In the genomic region with DNA sequence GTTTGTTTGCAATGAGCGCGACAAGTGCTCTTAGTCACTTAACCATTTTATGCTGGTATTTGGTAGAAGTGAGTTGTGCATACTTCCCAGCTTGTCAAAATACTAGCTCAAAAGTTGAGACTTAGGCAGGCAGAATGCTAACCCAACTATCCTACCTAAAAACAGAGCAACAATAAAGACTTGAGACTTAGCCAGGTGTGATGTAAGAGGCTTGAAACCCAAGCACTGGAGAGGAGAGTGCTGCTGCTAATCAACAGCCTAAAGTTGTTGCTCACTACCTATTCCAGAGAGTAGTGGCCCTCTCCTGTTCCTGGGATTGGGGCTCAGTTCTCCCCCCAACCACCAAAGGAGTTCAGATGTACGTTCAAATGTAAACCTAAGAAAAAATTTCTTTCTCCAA, we compare ENCODE assay signal across 20 mouse cellular contexts. TPM values are rescaled to one million over a fixed set of nuclear protein-coding genes. Genes with fewer than 3 reads are reported as not detected.
DNase-seq lines count a peak whose midpoint lies in the region; ATAC-seq and TF ChIP-seq lines count a peak whose summit lies in the region.
"Had no signal": no experiment of that assay in that cellular context is flagged by ENCODE, and none has a peak within 500 bp of the region (broad histone marks: within the 10 kb centered on the region; RNA-seq: fewer than 3 reads in every experiment).

No protein-coding gene starts in this region.

- no peak for TF ChIP-seq POLR2A in cerebellum, adult 2 months (IDR thresholded peaks at IDR 0.05; ENCODE audit: borderline replicate concordance, insufficient read depth, low read length)

- no peak for TF ChIP-seq EP300 in lung, postnatal 0 days (IDR thresholded peaks at IDR 0.05)

- no peak overlapping the region for H3K4me2 ChIP-seq in lung, postnatal 0 days (replicated peaks; ENCODE audit: low read depth, low read length)
- no peak overlapping the region for H3K4me2 ChIP-seq in hindbrain, embryonic 14.5 days (replicated peaks)
- H3K4me2 ChIP-seq: embryonic facial prominence, embryonic 12.5 days; forebrain, embryonic 13.5 days; forebrain, embryonic 15.5 days had no signal

- H3K4me3 ChIP-seq in cerebellum, adult 2 months (replicated peaks; ENCODE audit: insufficient read depth, low read depth, low read length): no peak overlapping the region
- H3K4me3 ChIP-seq in lung, postnatal 0 days (ENCODE audit: low read depth, low read length): no peak overlapping the region
- H3K4me3 ChIP-seq in hindbrain, embryonic 14.5 days (replicated peaks; ENCODE audit: low read length): no peak overlapping the region
- H3K4me3 ChIP-seq: embryonic facial prominence, embryonic 12.5 days; forebrain, embryonic 13.5 days; forebrain, embryonic 15.5 days had no signal

- H3K27me3 ChIP-seq in cerebellum, adult 2 months (ENCODE audit: control insufficient read depth, insufficient read depth, low read length): no peaks in the 10 kb centered on the region
- H3K27me3 ChIP-seq in lung, postnatal 0 days (replicated peaks; ENCODE audit: insufficient read depth, low read length): no peaks in the 10 kb centered on the region
- H3K27me3 ChIP-seq in hindbrain, embryonic 14.5 days (ENCODE audit: control insufficient read depth, insufficient read depth, low read length): no peaks in the 10 kb centered on the region
- H3K27me3 ChIP-seq: embryonic facial prominence, embryonic 12.5 days; forebrain, embryonic 13.5 days; forebrain, embryonic 15.5 days had no signal

- H3K36me3 ChIP-seq in lung, postnatal 0 days (ENCODE audit: insufficient read depth, low read length): no peaks in the 10 kb centered on the region
- no peaks in the 10 kb centered on the region for H3K36me3 ChIP-seq in hindbrain, embryonic 14.5 days (replicated peaks; ENCODE audit: control insufficient read depth, insufficient read depth)
- H3K36me3 ChIP-seq: embryonic facial prominence, embryonic 10.5 days; embryonic facial prominence, embryonic 12.5 days; forebrain, embryonic 15.5 days had no signal

- no peak for ATAC-seq in lung, postnatal 0 days
- ATAC-seq in hindbrain, embryonic 14.5 days (ENCODE audit: low FRiP score): no peak
- ATAC-seq: activated CD4-positive, CD25-positive, alpha-beta regulatory T cell, adult 4 months; forebrain, embryonic 13.5 days; forebrain, embryonic 15.5 days; forebrain, postnatal 0 days had no signal

- no peaks in the 10 kb centered on the region for H3K9me3 ChIP-seq in lung, postnatal 0 days (ENCODE audit: low read length)
- no peaks in the 10 kb centered on the region for H3K9me3 ChIP-seq in hindbrain, embryonic 14.5 days (ENCODE audit: control insufficient read depth, low read length)
- H3K9me3 ChIP-seq: embryonic facial prominence, embryonic 10.5 days; embryonic facial prominence, embryonic 12.5 days; forebrain, embryonic 13.5 days; forebrain, embryonic 15.5 days had no signal

- no peak for TF ChIP-seq CTCF in cerebellum, adult 2 months (IDR thresholded peaks at IDR 0.05; ENCODE audit: borderline replicate concordance, insufficient read depth, low read depth, low read length)
- TF ChIP-seq CTCF in lung, postnatal 0 days (IDR thresholded peaks at IDR 0.05): no peak

- no peak overlapping the region for H3K27ac ChIP-seq in cerebellum, adult 2 months (ENCODE audit: insufficient read depth, low read length)
- no peak overlapping the region for H3K27ac ChIP-seq in lung, postnatal 0 days (ENCODE audit: low read length)
- no peak overlapping the region for H3K27ac ChIP-seq in hindbrain, embryonic 14.5 days
- H3K27ac ChIP-seq: embryonic facial prominence, embryonic 12.5 days; forebrain, embryonic 13.5 days; forebrain, embryonic 15.5 days had no signal

- WGBS in cerebellum, adult 2 months: 98% methylated on average over 3 of the region's 3 CpGs
- WGBS in lung, postnatal 0 days: 81% methylated on average over 3 of the region's 3 CpGs
- WGBS in hindbrain, embryonic 14.5 days: 95% methylated on average over 3 of the region's 3 CpGs

- peaks cover 2% of the 10 kb centered on the region; the same call in 1 of the 2 replicates for H3K4me1 ChIP-seq in cerebellum, adult 2 months (ENCODE audit: control insufficient read depth, insufficient read depth, low read length)
- H3K4me1 ChIP-seq in lung, postnatal 0 days (ENCODE audit: insufficient read depth, low read depth, low read length): peaks cover 15% of the 10 kb centered on the region; the same call in 1 of the 2 replicates
- peaks cover 6% of the 10 kb centered on the region for H3K4me1 ChIP-seq in hindbrain, embryonic 14.5 days (replicated peaks; ENCODE audit: control insufficient read depth, insufficient read depth, low read length)

- DNase-seq in cerebellum, adult 9-10 months: peak; percentile 21
- no peak for DNase-seq in cerebellum, adult 2 months
- DNase-seq in lung, postnatal 0 days (ENCODE audit: low spot score): peak; percentile 54
- no peak for DNase-seq in lung, postnatal 25 days (ENCODE audit: low spot score)
- DNase-seq in 3T3-L1 (ENCODE audit: low read depth, low spot score): peak; percentile 33
- DNase-seq in NIH3T3 (ENCODE audit: low read depth): peak; percentile 54
- no peak for DNase-seq in hindbrain, embryonic 14.5 days (ENCODE audit: low spot score)
- DNase-seq: adrenal gland, adult 8-10 months; adrenal gland, postnatal 14 days; adrenal gland, postnatal 36 days; cerebellum, adult 11-12 months; cerebellum, adult 8-10 months; cerebellum, postnatal 10 days; cerebellum, postnatal 25 days; forebrain, postnatal 0 days had no signal

- no peak overlapping the region for H3K9ac ChIP-seq in lung, postnatal 0 days (replicated peaks; ENCODE audit: low read depth)
- H3K9ac ChIP-seq in hindbrain, embryonic 14.5 days: no peak overlapping the region
- H3K9ac ChIP-seq: embryonic facial prominence, embryonic 12.5 days; forebrain, embryonic 13.5 days; forebrain, embryonic 15.5 days; forebrain, postnatal 0 days had no signal

RNA-seq across cellular contexts. Expression of gene Kpna2, which starts 11.1 kb away (rescaled TPM):
- 30.1 and 32.2 TPM in 2 replicates for polyA plus RNA-seq in cerebellum, adult 2 months (2012; rRNA removed)
- polyA plus RNA-seq in lung, postnatal 0 days (2015; fragmentation: Nextera tagmentation; extraction: Ambion mirVana): 83.6 and 97.1 TPM in 2 replicates
- 150 and 177 TPM in 2 replicates for polyA plus RNA-seq in hindbrain, embryonic 14.5 days (2014; fragmentation: Nextera tagmentation; extraction: Ambion mirVana)

RNA-seq across cellular contexts. Expression of gene 1810010H24Rik, which starts 15.0 kb away (rescaled TPM):
- 6.8 and 7.7 TPM in 2 replicates for polyA plus RNA-seq in cerebellum, adult 2 months (2012; rRNA removed)
- 51.8 and 56.2 TPM in 2 replicates for polyA plus RNA-seq in lung, postnatal 0 days (2015; fragmentation: Nextera tagmentation; extraction: Ambion mirVana)
- polyA plus RNA-seq in hindbrain, embryonic 14.5 days (2014; fragmentation: Nextera tagmentation; extraction: Ambion mirVana): 7.1 and 7.8 TPM in 2 replicates

Comparison
In these comparisons a context has a peak if more than half of its experiments do, and no peak if none do; other contexts are left out.
1. DNase-seq: peak in cerebellum, adult 9-10 months (single experiment), lung, postnatal 0 days (single experiment), 3T3-L1 (single experiment) and NIH3T3 (single experiment); none in cerebellum, adult 2 months (0 of 2), lung, postnatal 25 days (single experiment) and hindbrain, embryonic 14.5 days (single experiment).